Mouse (Mus musculus): Measurements from ENCODE around the gene Il27.

Gene Il27

GRCm38 (mm10) chr7:126606611-126607010, 11.9 kb upstream of the Il27 start:
- DNase-seq (ENCODE audit: low spot score): no peak

- no peak for DNase-seq (ENCODE audit: low spot score)
Measured at GRCm38 (mm10) chr7:126602650-126603049, 7.9 kb upstream of the Il27 start.

GRCm38 (mm10) chr7:126601896-126602295, 7.2 kb upstream of the Il27 start:
- no peak for DNase-seq (ENCODE audit: low spot score)

GRCm38 (mm10) chr7:126598919-126599318, 4.2 kb upstream of the Il27 start:
- no peak for DNase-seq (ENCODE audit: low spot score)

GRCm38 (mm10) chr7:126596414-126596813, 1.7 kb upstream of the Il27 start:
- DNase-seq (ENCODE audit: low spot score): no peak

GRCm38 (mm10) chr7:126595890-126596289, 1.1 kb upstream of the Il27 start:
- no peak for DNase-seq (ENCODE audit: low spot score)

- DNase-seq (ENCODE audit: low spot score): no peak
Measured at GRCm38 (mm10) chr7:126587779-126588178, 7.0 kb downstream of the Il27 start.

GRCm38 (mm10) chr7:126586839-126587238, 7.9 kb downstream of the Il27 start:
- no peak for DNase-seq (ENCODE audit: low spot score)

GRCm38 (mm10) chr7:126585717-126586116, 9.0 kb downstream of the Il27 start, which contains the start of gene Cln3:
Gene Cln3 (minus strand): TSS chr7:126585817.
- no peak for DNase-seq (ENCODE audit: low spot score)

- DNase-seq (ENCODE audit: low spot score): no peak
Measured at GRCm38 (mm10) chr7:126584506-126584977, 10.2 kb downstream of the Il27 start, which contains the start of gene Apobr. Gene Apobr (plus strand): TSS chr7:126584942.

- no peak for DNase-seq (ENCODE audit: low spot score)
Measured at GRCm38 (mm10) chr7:126583761-126584160, 11.0 kb downstream of the Il27 start.

- peak; percentile 83 for DNase-seq (ENCODE audit: low spot score)
Measured at GRCm38 (mm10) chr7:126583251-126583709, 11.5 kb downstream of the Il27 start.

- DNase-seq (ENCODE audit: low spot score): no peak
Measured at GRCm38 (mm10) chr7:126582759-126583158, 12.0 kb downstream of the Il27 start.

GRCm38 (mm10) chr7:126581661-126582060, 13.1 kb downstream of the Il27 start:
- no peak for DNase-seq (ENCODE audit: low spot score)

- DNase-seq (ENCODE audit: low spot score): no peak
Measured at GRCm38 (mm10) chr7:126579172-126579571, 15.6 kb downstream of the Il27 start.

GRCm38 (mm10) chr7:126576946-126577345, 17.8 kb downstream of the Il27 start:
- DNase-seq (ENCODE audit: low spot score): no peak

- peak; percentile 84 for DNase-seq (ENCODE audit: low spot score)
Measured at GRCm38 (mm10) chr7:126566094-126566765, 28.5 kb downstream of the Il27 start, which contains the start of gene Eif3c. Gene Eif3c (minus strand): TSS chr7:126566411.

- no peak for DNase-seq (ENCODE audit: low spot score)
Measured at GRCm38 (mm10) chr7:126565693-126566092, 29.0 kb downstream of the Il27 start.

GRCm38 (mm10) chr7:126556635-126557034, 38.1 kb downstream of the Il27 start:
- DNase-seq (ENCODE audit: low spot score): no peak

GRCm38 (mm10) chr7:126554796-126555195, 39.9 kb downstream of the Il27 start:
- no peak for DNase-seq (ENCODE audit: low spot score)

GRCm38 (mm10) chr7:126545631-126546030, 49.1 kb downstream of the Il27 start:
- DNase-seq (ENCODE audit: low spot score): no peak

- DNase-seq (ENCODE audit: low spot score): no peak
Measured at GRCm38 (mm10) chr7:126541661-126542060, 53.1 kb downstream of the Il27 start.
